In the genomic region with DNA sequence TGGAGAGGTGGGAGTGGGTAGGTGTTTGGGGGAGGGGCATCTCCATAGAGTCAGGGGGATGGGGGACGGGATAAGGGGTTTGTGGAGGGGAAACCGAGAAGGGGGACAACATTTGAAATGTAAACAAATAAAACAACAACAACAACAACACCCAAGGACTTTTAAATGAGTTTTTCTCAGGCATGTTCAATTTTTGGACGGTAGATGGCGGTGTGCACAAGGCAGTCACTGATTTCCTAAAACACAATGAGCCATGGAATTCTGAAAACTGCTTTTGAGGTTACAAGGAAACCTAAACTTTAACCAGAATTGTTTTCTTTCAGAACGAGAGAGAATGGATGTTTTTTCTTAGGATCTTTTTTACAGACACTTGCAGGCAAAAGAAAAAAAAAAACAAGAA, we compare ENCODE assay signal across 8 mouse cellular contexts.
DNase-seq lines count a peak whose midpoint lies in the region; ATAC-seq and TF ChIP-seq lines count a peak whose summit lies in the region.
"Not testable (repeated sequence)": the region's sequence is repeated elsewhere in the genome, so short reads cannot be mapped to it uniquely, and the experiment has no call there.

No protein-coding gene starts in this region.

- WGBS in forebrain, embryonic 14.5 days = 6% methylated on average over 5 of the region's 5 CpGs
- WGBS in hindbrain, postnatal 0 days = 4% methylated on average over 5 of the region's 5 CpGs

- not testable (repeated sequence) for H3K9me3 ChIP-seq in forebrain, embryonic 14.5 days (replicated peaks; ENCODE audit: control insufficient read depth, low read length); hindbrain, postnatal 0 days (ENCODE audit: low read length)

- H3K4me1 ChIP-seq in forebrain, embryonic 14.5 days (ENCODE audit: control insufficient read depth, insufficient read depth, low read length); hindbrain, postnatal 0 days (ENCODE audit: insufficient read depth, low read length): not testable (repeated sequence)

- TF ChIP-seq CTCF in hindbrain, postnatal 0 days (IDR thresholded peaks at IDR 0.05; ENCODE audit: low read depth) = peak; percentile 61

- ATAC-seq in forebrain, embryonic 14.5 days; hindbrain, postnatal 0 days: not testable (repeated sequence)

- DNase-seq in 3T3-L1 (ENCODE audit: low read depth, low spot score) (peak; percentile 38), NIH3T3 (ENCODE audit: low read depth) (peak; percentile 33)
- DNase-seq in cerebellum, postnatal 14 days = peak; percentile 20
- peak; percentile 33 for DNase-seq in forebrain, embryonic 14.5 days (ENCODE audit: low spot score)
- peak; percentile 17 for DNase-seq in hindbrain, postnatal 0 days (ENCODE audit: low spot score)
- peak; percentile 4 to 11 for DNase-seq in layer of hippocampus, postnatal 10 days (ENCODE audit: low spot score in 2 of 2)
- DNase-seq in lung, postnatal 10 days = peak; percentile 2
- DNase-seq in right cerebral cortex, postnatal 4 days = peak; percentile 9

- H3K4me2 ChIP-seq in forebrain, embryonic 14.5 days (ENCODE audit: low read length); hindbrain, postnatal 0 days (ENCODE audit: low read depth, low read length): not testable (repeated sequence)

- not testable (repeated sequence) for H3K36me3 ChIP-seq in forebrain, embryonic 14.5 days (ENCODE audit: control insufficient read depth, insufficient read depth, low read length); hindbrain, postnatal 0 days (ENCODE audit: insufficient read depth, low read length)

- H3K4me3 ChIP-seq in forebrain, embryonic 14.5 days (ENCODE audit: low read depth, low read length); hindbrain, postnatal 0 days (ENCODE audit: low read length): not testable (repeated sequence)

- not testable (repeated sequence) for H3K27me3 ChIP-seq in forebrain, embryonic 14.5 days (replicated peaks; ENCODE audit: control insufficient read depth, insufficient read depth, low read length); hindbrain, postnatal 0 days (ENCODE audit: insufficient read depth, low read length)

- H3K27ac ChIP-seq in forebrain, embryonic 14.5 days (ENCODE audit: low read depth, low read length); hindbrain, postnatal 0 days: not testable (repeated sequence)

- H3K9ac ChIP-seq in forebrain, embryonic 14.5 days (ENCODE audit: low read length); hindbrain, postnatal 0 days (replicated peaks; ENCODE audit: low read length): not testable (repeated sequence)
